Mouse (Mus musculus) embryonic fibroblast, embryonic 13.5 days (primary cell): Measurements from ENCODE around the gene Sardh.

Experiments used
- CTCF ChIP-seq: IDR thresholded peaks from 2 replicates; pipeline ENCODE4 v1.5.1; 2011; ENCODE audit warnings: mild to moderate bottlenecking, control low read depth, low read length, moderate library complexity, borderline replicate concordance; ENCODE audit not compliant: insufficient read depth
- POLR2A ChIP-seq: IDR thresholded peaks from 2 replicates; pipeline ENCODE4 v1.6.1; 2011; ENCODE audit warnings: low read depth, mild to moderate bottlenecking, control low read depth, low read length, moderate library complexity

- TF ChIP-seq POLR2A (no peak), CTCF (no peak)
These were observed 20.2 kb upstream of the Sardh start for GRCm38 (mm10) chr2:27268325-27268724.
